In the genomic region with DNA sequence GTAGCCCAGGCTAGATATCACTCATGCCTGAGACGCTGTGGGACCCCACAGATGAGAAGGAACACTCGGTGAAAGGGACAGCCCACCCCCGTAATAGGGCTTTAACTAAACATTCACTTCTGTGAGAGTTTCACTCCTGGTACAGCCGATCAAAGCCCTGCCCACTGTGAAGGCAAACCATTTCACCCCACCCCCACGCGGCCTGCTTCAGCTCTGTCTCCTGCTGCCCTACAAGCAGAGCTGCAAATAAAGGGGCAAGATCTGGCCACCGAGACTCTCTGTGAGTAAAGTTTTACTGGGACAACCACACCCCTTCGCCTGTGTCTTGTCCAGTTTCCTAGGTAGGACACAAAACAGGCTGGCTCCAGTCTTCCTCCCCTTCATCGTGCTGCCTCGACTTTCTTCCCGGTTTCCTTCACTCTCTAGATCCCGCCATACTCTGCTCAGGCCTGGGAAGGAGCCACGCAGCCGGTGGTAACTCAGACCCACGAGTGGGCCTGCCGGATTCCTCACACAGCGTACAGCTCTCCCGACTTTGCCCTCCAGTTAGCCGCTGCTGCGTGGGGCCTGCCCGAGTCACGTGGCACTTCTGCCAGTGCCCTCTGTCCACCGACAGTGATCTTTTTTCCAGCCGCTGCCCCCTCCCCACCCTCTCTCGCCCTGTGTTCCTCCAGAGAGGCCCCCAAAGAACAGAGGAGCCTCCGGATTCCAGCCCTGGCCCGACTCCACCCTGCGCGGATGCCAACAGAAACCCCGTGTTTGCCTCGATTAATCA, we compare ENCODE assay signal across 17 mouse cellular contexts.
DNase-seq lines count a peak whose midpoint lies in the region; ATAC-seq and TF ChIP-seq lines count a peak whose summit lies in the region.
"Had no signal": no experiment of that assay in that cellular context is flagged by ENCODE, and none has a peak within 500 bp of the region (broad histone marks: within the 10 kb centered on the region; RNA-seq: fewer than 3 reads in every experiment).

No protein-coding gene starts in this region.

- no peaks in the 10 kb centered on the region for H3K9me3 ChIP-seq in heart, embryonic 12.5 days (replicated peaks)
- no peaks in the 10 kb centered on the region for H3K9me3 ChIP-seq in kidney, postnatal 0 days (replicated peaks; ENCODE audit: low read length)
- no peaks in the 10 kb centered on the region for H3K9me3 ChIP-seq in embryonic facial prominence, embryonic 11.5 days (replicated peaks; ENCODE audit: control insufficient read depth, low read length)
- H3K9me3 ChIP-seq in limb, embryonic 13.5 days: no peaks in the 10 kb centered on the region

- no peak for TF ChIP-seq CTCF in kidney, postnatal 0 days (IDR thresholded peaks at IDR 0.05; ENCODE audit: low read depth)

- H3K27ac ChIP-seq in heart, embryonic 12.5 days (ENCODE audit: poor library complexity, severe bottlenecking): no peak overlapping the region
- H3K27ac ChIP-seq in kidney, postnatal 0 days: no peak overlapping the region
- H3K27ac ChIP-seq in embryonic facial prominence, embryonic 11.5 days (replicated peaks; ENCODE audit: low read depth, low read length): peak overlapping the region; percentile 91
- peak overlapping the region; percentile 85 for H3K27ac ChIP-seq in limb, embryonic 13.5 days
- H3K27ac ChIP-seq: hindbrain, postnatal 0 days; liver, embryonic 14.5 days; macrophage had no signal

- H3K27me3 ChIP-seq in heart, embryonic 12.5 days (replicated peaks): no peaks in the 10 kb centered on the region
- no peaks in the 10 kb centered on the region for H3K27me3 ChIP-seq in kidney, postnatal 0 days (ENCODE audit: insufficient read depth, low read length)
- no peaks in the 10 kb centered on the region for H3K27me3 ChIP-seq in embryonic facial prominence, embryonic 11.5 days (ENCODE audit: control insufficient read depth, insufficient read depth, low read length)
- H3K27me3 ChIP-seq in limb, embryonic 13.5 days: no peaks in the 10 kb centered on the region

- no peak overlapping the region for H3K4me3 ChIP-seq in heart, embryonic 12.5 days
- H3K4me3 ChIP-seq in kidney, postnatal 0 days (replicated peaks; ENCODE audit: low read depth, low read length): no peak overlapping the region
- H3K4me3 ChIP-seq in embryonic facial prominence, embryonic 11.5 days (ENCODE audit: low read depth, low read length): no peak overlapping the region
- H3K4me3 ChIP-seq in limb, embryonic 13.5 days: no peak overlapping the region
- H3K4me3 ChIP-seq: erythroblast, embryonic 14.5 days had no signal

- WGBS in heart, embryonic 12.5 days: 61% methylated on average over 31 of the region's 31 CpGs
- WGBS in kidney, postnatal 0 days: 39% methylated on average over 31 of the region's 31 CpGs
- 40% methylated on average over 31 of the region's 31 CpGs for WGBS in embryonic facial prominence, embryonic 11.5 days
- 29% methylated on average over 31 of the region's 31 CpGs for WGBS in limb, embryonic 13.5 days

- H3K9ac ChIP-seq in heart, embryonic 12.5 days: no peak overlapping the region
- 0 out of 2 replicates have a peak overlapping the region, but pooled peaks have one; percentile 27 for H3K9ac ChIP-seq in kidney, postnatal 0 days (ENCODE audit: low read depth, low read length)
- H3K9ac ChIP-seq in embryonic facial prominence, embryonic 11.5 days (replicated peaks; ENCODE audit: low read length): peak overlapping the region; percentile 34
- H3K9ac ChIP-seq in limb, embryonic 13.5 days: peak overlapping the region; percentile 53
- H3K9ac ChIP-seq: liver, embryonic 14.5 days had no signal

- no peak overlapping the region for H3K4me2 ChIP-seq in heart, embryonic 12.5 days
- H3K4me2 ChIP-seq in kidney, postnatal 0 days (ENCODE audit: low read length): no peak overlapping the region
- no peak overlapping the region; the same call in 1 of the 2 replicates for H3K4me2 ChIP-seq in embryonic facial prominence, embryonic 11.5 days (ENCODE audit: low read depth, low read length)
- peak overlapping the region; percentile 23; the same call in 1 of the 2 replicates for H3K4me2 ChIP-seq in limb, embryonic 13.5 days (replicated peaks)

- no peaks in the 10 kb centered on the region for H3K36me3 ChIP-seq in heart, embryonic 12.5 days
- no peaks in the 10 kb centered on the region for H3K36me3 ChIP-seq in kidney, postnatal 0 days (ENCODE audit: insufficient read depth, low read length)
- no peaks in the 10 kb centered on the region for H3K36me3 ChIP-seq in embryonic facial prominence, embryonic 11.5 days (replicated peaks; ENCODE audit: control insufficient read depth, insufficient read depth, low read depth, low read length)
- no peaks in the 10 kb centered on the region for H3K36me3 ChIP-seq in limb, embryonic 13.5 days
- H3K36me3 ChIP-seq: G1E had no signal

- DNase-seq in heart, adult 18-20 months: no peak
- DNase-seq in kidney, postnatal 0 days (ENCODE audit: low spot score): no peak
- DNase-seq in kidney, adult 8-10 months: no peak
- peak; percentile 66 for DNase-seq in embryonic facial prominence, embryonic 11.5 days (ENCODE audit: low spot score)
- DNase-seq in adipocyte (ENCODE audit: low spot score): no peak
- DNase-seq in urinary bladder, postnatal 25 days (ENCODE audit: low spot score): no peak
- DNase-seq: cerebellum, postnatal 36 days; heart, adult 11 months; midbrain, embryonic 14.5 days; right cerebral cortex, postnatal 14 days had no signal

- 0 out of 2 replicates have a peak, but pooled peaks have one; percentile 27 for ATAC-seq in heart, embryonic 12.5 days (ENCODE audit: insufficient number of reproducible peaks, low FRiP score)
- no peak for ATAC-seq in kidney, postnatal 0 days (replicated peaks; ENCODE audit: low FRiP score, low read depth)
- ATAC-seq in embryonic facial prominence, embryonic 11.5 days (replicated peaks; ENCODE audit: insufficient number of reproducible peaks, low FRiP score, low TSS enrichment, low read depth): peak; percentile 57
- ATAC-seq in limb, embryonic 13.5 days (ENCODE audit: low FRiP score, low read depth): peak; percentile 35; the same call in 1 of the 2 replicates
- ATAC-seq: hindbrain, postnatal 0 days had no signal

- H3K4me1 ChIP-seq in heart, embryonic 12.5 days (replicated peaks): peaks cover 38% of the 10 kb centered on the region
- H3K4me1 ChIP-seq in kidney, postnatal 0 days (replicated peaks; ENCODE audit: insufficient read depth, low read length): 0 out of 2 replicates have a peak, but pooled peaks cover 6% of the 10 kb centered on the region
- peaks cover 8% of the 10 kb centered on the region for H3K4me1 ChIP-seq in embryonic facial prominence, embryonic 11.5 days (ENCODE audit: control insufficient read depth, insufficient read depth, low read length)
- peaks cover 64% of the 10 kb centered on the region for H3K4me1 ChIP-seq in limb, embryonic 13.5 days

Comparison
In these comparisons a context has a peak if more than half of its experiments do, and no peak if none do; other contexts are left out.
1. H3K27ac ChIP-seq: peak in embryonic facial prominence, embryonic 11.5 days (single experiment) and limb, embryonic 13.5 days (single experiment); none in heart, embryonic 12.5 days (single experiment) and kidney, postnatal 0 days (single experiment).